Mouse (Mus musculus) cerebellum, postnatal 4 days (tissue): Measurements from ENCODE around the gene Col5a3.

Experiments
- DNase-seq, 2 experiments: peaks; one replicate each; pipeline ENCODE4 v3.0.0; 2022; ENCODE audit warnings: low spot score in 2 of 2, mixed read lengths in 1 of 2

Gene Col5a3

DNA sequence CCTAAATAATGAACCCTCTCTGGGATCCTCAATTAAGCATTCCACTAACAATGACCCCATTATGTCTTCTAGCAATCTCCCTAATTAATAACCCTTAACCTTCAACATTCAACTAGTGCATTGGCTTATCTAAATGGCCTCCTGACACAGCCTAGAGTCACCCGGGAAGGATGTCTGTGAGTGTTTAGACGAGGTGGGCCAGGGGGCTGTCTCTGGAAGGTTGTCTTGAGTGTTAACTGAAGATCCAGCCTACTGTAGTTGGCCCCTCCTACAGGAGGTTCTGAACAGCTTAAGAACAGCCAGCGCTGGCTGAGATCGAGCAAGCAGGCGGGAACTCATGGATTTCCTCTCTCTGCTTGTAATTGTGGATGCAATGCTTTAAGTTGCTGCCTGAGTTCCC, 9.2 kb downstream of the Col5a3 start:
- no peak for DNase-seq

DNA sequence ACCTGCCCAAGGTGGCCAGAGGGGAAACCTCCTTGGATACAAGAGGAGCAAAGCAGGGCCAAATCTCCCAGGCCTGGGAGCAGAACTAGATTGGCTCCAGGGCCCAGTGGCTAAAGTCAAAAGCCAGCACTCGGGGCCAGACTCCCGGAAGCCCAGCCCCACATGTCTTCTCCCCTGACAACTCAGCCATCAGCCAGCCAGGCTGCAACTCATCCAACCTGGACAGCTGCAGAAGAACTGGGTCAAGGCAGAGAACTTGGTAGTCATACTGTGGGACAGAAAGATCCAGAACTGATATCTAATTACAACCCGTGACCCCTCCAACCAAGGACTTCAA, 9.7 kb downstream of the Col5a3 start:
- no peak for DNase-seq

DNA sequence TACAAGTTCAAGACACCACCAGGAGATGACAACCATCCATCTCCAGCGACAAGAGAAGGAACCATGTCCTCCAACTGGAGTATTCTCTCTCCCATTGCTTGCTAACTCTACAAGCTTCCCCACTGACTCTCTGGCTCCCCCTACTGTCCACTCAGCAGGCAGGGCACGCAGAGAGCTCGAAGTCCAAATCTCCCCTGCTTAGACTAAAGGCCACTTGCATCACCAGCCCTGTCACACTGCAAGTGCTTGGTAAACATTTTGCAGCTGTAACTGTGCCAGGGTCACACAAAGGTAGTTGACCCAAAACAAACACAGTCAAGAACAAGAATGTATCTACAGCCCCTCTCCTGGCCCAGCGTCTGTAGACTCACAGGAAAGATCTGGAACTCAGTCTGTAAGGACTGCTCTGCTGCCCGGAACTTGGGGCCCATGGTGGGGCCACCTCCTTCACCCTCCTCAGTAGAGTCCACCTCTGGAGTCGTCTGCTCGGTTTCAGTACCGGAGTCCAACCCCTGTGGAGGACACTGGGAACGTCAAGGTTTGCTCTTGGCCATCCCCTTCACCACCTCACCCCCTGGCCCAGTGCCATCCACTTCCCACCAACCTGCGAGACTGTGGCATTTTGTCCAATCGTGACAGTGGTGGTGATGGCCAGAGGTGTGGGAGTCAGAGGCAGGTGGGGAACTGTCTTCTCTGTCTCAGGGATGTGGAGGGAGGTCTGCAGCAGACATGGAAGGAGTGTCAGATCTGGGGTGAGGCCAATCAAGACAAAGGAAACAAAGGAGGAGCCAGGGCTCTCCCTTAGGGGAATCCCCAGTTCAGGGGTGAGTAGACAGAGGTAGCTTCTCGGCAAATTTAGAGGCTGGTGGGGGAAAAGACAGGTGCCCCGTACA, 10.4 kb downstream of the Col5a3 start:
- peak in 1 of 2 experiments; percentile 35 for DNase-seq

DNA sequence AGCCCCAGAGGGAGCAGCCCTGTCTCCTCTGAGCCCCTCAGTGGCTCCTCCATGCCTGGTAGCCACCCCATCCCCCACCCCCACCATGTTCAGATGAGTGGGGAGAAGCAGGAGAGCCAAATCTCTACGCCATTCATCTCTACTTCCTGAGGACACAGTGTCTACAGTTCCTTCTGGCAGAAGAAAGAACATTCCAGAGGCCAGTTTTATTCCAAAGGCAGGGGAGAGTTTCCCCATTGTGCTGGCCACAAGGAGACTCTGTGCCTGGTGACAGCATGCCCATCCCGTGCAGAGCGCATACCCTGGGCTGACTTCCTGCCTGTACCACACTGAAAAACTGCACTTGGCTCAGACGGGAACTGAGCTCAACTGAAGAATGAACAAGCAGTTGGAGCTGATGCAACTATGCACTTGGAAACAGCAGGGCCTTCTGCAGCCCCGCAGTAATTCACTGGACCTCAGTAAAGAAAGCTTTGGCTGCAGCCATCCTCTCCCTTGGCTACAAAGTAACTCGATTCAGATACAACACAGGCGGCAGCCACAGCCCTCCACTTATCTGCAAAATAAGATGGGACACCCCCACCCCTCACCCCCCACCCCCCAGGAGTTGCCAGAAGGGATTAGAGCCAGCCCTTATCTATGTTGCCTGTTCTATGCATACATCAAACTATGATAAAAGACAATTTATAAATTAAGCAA, 20.6 kb downstream of the Col5a3 start:
- peak; percentile 35 to 38 for DNase-seq

DNA sequence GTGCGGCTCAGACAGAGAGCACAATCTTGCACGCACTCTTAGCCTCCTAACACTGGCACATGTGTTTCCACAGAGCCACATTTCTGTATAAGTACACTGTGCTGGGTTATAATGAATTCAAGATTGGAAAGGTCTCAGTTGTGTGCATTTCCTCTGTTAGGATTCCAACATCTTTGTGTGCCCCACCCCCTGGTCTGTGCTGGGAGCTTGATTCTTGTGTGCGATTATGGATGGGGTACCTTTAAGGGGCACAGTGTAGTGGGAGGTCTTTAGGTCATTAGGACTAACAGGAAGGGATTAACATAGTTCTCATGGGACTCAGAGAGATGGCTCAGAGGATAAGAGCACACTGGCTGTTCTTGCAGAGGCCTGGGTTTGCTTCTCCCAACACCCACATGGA, 24.5 kb downstream of the Col5a3 start:
- DNase-seq, result no peak

DNA sequence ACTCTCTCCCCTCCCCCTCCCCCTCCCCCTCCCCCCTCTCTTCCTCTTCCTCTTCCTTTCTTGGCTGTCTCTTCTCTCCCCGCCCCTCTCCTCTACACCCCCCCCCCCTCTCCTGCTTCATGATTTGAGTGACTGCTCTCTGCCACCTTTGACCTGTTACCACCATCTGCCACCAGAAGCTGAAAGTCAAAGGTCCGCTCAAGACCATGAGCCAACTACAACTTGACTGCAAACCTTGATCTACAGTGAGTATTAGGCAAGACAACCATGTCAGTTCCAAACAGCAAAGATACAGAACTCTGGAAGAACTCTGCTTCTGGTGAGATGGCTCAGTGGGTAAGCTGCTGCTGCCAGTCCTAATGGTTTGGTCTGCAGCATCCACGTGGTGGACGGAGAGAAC, 25.2 kb downstream of the Col5a3 start:
- no peak for DNase-seq

DNA sequence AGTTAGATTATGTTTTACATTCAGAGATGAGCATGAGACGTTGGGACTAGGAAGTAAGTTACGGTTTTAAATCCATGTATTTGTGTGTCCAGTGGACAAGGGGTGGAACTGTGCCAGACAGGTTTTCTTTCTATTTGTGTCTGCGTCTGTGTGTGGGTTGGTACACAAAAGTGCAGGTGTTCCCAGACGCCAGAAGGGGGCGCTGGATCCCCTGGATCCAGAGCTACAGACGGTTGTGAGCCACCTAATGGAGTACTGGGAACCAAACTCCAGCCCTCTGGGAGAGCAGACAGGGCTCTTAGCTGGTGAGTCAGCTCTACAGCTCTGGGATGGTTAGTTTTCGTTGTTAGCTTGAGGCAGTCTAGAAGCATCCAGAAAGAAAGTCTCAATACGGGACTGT, 26.9 kb downstream of the Col5a3 start:
- DNase-seq, result no peak

DNA sequence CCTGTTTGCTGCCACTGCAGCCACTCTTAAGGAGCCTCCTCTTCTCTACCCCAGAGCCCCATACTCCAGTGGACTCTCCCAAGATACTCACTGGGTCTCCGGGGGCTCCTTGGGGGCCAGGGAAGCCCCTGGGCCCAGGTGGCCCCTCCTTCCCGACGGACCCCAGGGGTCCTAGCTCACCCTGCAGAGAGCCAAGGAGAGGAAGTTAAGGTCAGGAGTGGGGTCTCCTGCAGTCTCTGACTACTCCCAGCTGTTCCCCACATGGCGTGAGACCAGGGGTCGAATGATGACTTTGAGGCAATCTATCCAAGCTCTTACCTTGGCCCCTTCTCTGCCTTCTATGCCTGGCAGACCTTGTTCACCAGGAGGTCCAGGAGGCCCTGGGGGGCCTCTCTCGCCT, 29.8 kb downstream of the Col5a3 start:
- DNase-seq, result no peak

DNA sequence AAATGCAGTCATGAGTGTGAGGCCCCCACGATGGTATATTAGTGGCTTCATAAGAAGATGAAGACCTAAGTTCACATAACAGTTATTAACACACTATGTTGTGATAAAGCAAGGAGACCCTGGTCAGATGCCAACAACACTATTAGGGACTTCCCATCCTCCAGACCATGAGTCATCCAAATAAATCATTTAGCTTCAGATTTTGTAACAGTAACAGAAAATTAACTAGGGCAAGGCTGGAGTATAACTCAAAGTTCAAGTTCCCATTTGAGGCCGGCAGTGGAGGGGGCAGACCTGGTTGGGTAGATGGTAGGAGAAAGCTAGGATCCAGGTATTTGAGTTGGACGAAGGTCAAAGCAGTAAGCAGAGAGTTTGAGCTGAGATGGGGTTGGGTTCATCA, 33.6 kb downstream of the Col5a3 start:
- DNase-seq, result no peak

DNA sequence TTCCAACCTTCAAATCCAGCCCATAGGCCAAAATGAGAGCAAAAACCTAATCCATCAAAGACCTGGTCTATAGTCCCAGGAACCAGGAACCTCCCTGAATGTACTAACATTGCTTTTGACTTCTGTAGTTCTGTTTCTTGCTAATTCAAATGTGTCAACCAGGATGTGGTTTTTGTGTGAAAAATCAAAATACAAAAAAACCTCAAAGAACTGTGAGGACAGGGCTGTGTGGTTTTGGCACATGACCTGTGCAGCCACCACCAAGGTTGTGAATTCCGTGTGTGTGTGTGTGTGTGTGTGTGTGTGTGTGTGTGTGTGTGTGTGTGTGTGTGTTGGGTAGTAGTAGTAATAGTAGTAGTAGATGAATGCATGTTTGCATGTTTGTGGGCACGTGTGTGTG, 49.6 kb downstream of the Col5a3 start:
- no peak for DNase-seq

DNA sequence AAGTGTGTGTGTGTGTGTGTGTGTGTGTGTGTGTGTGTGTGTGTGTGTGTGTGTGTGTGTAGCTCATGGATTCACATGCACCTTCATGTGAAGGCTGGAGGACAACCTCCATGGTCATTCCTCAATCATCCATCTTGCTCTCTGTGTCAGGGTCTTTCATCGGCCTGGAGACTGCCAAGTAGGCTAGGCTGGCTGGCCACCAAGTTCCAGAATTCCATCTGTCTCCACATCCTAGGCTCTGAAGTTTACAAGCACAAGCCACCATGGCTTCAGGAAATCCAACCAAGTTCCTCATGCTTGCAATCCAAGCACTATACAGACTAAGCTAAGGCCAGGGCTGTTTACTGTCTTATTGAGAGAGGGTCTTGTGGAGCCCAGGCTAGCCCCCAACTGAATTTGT, 51.8 kb downstream of the Col5a3 start:
- no peak for DNase-seq

DNA sequence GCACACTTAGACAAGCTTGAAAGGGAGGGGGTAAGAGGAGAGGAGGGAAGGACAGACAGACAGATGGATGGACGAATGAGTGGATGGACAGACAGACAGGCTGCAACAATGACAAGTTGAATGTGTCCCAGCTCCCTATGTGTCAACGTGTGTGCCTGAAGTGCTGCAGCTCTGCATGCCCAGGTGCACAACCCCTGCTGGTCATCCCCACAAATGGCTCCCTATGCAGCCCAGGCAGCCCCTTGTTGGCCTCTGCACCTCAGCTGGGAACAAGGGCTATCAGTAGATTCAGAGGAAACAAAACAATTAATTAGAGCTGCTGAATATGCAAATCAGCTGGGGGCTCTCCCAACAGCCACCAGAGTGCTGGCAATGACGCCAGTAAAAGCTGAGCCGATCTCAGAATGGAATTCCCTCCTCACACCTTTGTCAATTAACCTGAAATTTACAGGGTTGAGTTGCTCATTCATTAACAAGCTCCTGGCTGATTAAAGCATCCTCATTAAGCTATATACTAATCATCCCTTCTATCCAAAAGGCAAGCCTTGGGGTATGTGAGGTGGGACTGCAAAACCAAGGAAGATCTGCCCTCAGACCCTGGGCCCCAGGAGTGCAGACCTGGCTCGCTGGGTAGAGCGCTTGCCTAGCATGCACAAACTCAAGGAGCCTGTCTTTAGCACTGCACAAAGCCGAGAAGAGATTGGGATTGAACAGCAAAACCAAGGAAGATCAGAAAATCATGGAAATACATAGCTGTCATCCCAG, 52.5 kb downstream of the Col5a3 start:
- DNase-seq, result no peak

DNA sequence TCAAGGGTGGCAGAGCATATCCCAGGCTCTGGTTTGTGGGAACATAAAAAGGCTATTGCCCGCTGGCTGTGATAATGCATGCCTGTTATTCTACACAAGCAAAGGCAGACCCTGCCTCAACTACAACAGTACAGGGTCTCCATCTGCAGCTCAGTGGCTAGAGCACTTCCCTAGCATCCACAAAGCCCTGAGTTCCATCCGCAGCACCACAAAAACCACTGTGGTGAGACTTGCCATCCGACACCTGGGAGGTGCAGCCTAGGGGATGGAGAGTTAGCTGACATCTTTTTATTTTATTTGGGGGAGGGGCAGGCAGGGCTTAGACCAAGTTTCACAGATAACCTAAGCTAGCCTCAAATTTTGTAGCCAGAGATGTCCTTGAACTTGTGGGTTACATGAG, 53.5 kb downstream of the Col5a3 start:
- no peak for DNase-seq

DNA sequence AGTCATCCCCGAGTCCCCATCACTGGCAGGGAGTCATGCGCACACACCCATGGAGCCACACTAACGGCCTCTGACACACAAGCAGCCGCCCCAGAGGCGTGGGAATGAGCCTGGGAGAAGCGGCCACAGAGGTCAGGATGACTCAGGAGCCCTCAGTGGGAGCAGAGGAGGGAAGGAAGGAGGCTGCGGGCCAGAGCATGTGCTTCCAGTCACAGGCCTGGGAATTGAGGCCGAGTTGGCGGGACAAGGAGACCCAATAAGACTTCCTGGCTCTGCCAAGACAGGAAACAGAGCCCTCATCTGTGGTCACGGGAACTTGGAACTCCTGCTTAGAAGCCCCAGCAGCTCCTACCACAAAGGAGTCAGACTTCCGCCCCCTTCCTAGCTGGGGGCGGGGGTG, 54.1 kb downstream of the Col5a3 start:
- DNase-seq, result no peak

DNA sequence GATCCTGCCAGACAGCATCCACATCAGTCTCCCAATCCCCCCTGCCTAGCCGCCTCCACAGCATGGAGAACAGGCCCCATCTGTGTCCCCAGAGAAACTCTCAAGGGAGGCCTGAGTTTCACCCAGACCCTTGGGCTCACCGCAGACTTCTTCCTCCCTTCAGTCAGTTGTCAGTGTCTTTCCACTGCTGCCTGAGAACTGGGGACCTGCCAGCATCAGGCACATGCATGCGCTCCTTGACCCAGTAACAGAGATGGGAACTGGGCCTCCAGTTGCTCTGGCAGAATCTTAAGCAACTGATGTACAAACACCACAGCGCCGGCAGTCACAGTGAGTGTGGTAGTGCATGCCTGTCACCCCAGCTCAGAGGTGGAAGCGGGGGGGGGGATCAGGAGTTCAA, 56.0 kb downstream of the Col5a3 start:
- DNase-seq, result no peak

DNA sequence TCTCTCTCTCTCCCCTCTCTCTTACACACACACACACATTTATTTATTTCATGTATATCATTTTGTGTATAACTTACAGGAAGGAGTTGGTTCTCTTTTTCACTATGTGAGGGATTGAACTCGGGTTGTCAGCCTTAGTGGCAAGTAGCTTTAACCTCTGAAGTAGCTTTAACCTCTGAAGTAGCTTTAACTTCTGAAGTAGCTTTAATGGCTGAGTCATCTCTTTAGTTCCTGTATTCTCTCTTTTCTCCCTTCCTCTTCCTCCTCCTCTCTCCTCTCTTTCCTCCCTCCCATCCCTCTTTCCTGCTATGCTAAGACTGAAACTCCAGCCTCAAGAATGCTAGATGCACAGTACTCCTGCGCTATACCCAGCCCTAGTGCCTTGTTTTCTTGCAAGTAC, 56.6 kb downstream of the Col5a3 start:
- DNase-seq, result no peak

DNA sequence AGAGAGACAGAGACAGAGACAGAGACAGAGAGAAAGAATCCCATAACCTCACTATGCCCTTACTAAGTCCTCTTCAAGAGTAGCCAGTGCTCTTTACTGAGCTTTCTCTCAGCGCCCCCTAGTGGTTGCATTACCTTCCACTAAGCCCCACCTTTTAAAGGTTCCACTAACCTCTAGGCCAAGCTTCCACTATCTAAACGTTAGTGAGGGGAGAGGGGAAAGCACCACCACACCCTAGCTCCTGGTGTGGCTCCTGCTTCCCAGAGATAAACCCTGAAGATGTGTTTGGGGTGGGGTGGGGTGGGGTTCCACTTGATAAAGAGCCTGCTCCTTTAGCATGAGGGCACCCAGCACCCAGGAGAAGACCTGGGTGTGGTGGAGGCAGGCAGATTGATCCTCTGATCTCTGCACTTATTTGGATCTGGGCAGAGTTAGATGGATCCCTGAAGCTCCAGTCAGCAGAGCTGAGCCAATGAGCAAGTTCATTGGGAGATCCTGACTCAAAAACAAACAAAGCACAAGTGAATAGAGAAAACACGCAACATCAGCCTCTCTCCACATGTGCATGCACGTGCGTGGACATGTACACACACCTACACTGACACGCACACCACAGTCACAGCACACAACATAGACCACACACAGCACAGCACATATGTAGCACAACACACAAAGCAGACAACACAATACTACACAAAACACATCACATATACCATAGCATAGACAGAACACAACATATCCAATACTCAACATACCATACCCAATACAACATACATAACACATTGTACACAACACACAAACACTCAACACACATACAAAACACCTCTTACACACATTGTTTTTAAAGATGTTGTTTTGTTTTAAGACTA, 57.5 kb downstream of the Col5a3 start:
- peak in 1 of 2 experiments; percentile 52 for DNase-seq

DNA sequence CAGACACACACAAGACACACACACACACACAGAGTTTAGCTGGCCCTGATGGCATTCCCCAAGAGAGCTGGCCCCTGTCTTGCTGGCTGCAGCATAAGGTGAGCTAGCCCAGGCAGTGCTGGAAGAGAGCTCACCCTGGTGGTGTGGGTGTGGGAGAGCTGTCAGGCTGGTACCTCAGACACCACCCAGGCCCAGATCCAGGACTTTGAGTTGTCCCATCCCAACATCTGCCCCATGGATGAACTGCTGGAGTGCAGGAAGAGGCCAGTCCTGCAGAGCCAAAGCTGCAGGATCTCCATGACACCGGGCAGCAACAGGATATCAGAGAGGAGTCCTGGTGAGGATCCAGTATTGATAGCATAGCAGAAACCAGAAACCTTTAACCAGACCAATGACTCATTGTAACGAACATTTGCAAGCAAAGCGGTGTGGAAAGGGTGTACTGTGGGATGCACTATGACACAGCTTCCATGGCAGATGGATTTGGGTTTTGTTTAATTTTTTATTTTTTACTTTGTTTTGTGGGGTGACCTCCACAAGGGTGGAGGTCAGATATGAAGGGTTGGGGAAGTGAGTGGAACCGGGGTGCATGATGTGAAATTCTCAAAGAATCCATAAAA, 58.7 kb downstream of the Col5a3 start:
- no peak for DNase-seq

DNA sequence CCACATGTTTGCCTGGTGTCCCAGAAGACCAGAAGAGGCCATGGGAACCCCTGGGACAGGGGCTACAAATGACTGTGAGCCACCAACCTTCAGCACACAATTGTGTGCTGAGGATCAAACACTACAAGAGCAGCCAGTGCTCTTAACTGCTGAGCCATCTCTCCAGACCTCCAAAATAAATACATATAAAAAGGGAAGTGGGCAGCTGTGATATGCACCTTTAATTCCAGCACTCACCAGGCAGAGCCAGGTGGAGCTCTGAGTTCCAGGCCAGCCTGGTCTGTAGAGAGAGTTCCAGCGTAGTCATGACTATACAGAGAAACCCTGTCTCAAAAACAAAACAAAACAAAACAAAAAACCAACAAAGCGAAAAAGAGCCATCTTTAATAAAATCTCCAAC, 60.5 kb downstream of the Col5a3 start:
- no peak for DNase-seq

DNA sequence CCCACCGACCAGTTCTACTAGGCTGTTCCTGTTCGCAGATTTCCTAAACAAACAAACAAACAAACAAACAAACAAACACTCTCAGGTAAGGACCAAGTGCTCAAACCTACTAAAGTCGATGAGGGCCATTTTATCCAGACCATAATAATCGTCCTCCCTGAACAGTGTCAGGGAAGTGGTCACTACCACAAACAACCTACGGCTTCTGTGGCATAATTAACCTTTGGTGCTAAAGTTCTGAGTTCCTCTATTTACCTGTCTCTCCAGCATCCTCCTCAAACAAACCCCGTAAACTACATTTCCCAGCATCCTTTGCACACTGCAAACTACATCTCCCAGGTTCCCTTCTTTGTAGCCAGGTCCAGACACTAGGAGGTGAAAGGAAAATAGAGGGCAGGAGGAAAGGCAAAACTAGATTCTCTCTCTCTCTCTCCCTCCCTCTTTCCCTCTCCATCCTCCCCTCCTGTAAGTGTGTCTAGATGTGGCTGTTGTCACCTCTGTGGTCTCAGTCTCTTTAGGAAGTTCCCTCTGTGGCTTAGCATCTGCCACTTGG, 63.3 kb downstream of the Col5a3 start:
- DNase-seq, result no peak

DNA sequence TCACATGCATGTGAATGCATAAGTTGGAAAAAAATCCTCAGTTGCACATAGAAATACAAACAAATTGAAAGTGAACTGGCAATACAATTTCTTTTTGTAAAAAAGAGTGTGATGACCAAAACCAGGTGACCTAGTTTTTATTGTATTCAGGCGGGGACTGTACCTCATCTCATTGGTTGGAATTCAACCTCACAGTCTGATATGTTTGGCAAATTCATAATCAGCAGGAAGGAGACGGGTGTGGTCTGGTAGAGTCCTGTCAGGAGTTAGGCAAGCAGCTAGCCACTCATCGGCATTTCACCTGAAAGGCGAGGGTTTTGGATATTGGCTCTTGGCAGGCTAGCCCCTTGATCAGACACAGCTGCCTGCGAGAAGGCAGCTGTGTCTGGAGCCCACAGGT, 65.7 kb downstream of the Col5a3 start:
- no peak for DNase-seq
